In the genomic region with DNA sequence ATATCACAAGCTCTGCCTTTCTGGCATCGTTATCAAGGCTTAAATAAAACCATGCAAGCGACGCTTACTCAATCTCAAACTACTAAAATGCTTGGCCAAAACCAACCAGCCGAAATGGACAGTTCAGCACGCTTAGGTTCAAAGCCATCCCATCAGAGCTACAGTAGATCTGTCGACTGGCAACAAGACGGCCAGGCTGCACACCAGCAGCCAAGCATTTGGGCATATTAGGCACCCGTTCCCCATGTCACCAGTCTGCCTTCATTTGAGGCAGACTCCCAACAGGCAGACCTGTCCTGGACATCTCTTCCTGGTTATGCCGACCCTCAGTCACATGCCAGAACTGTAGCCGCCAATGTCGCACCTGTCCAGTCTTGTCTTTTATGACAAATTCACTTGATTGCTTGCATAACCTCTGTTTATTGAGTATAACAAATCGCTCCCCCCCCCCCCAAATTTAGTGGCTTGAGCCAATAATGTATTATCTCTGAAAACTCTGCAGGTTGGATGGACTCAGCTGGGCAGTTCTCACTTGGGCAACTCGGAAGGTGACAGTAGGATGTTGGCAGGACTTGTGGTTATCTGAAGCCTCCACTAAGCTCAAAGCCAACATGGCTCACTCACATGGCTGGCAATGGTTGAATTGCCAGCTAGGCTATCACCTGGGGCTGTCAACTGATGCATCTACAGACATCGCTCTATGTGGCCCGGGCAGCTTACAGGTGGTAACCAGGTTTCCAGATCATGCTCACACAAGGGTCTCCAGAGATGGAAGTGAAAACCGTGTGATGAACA, we compare ENCODE assay signal across 19 mouse cellular contexts.
"Had no signal": no experiment of that assay in that cellular context is flagged by ENCODE, and none has a peak within 500 bp of the region (broad histone marks: within the 10 kb centered on the region; RNA-seq: fewer than 3 reads in every experiment).

No protein-coding gene starts in this region.

- H3K4me3 ChIP-seq: midbrain, embryonic 10.5 days; midbrain, embryonic 13.5 days; myocyte; neural tube, embryonic 13.5 days; neural tube, embryonic 15.5 days; stomach, embryonic 15.5 days had no signal

- H3K9me3 ChIP-seq: midbrain, embryonic 10.5 days; neural tube, embryonic 13.5 days; neural tube, embryonic 15.5 days; stomach, embryonic 15.5 days had no signal

- H3K27me3 ChIP-seq: midbrain, embryonic 13.5 days; neural tube, embryonic 13.5 days; neural tube, embryonic 15.5 days; stomach, embryonic 15.5 days had no signal

- ATAC-seq: midbrain, embryonic 13.5 days; midbrain, embryonic 16.5 days had no signal

- H3K9ac ChIP-seq: liver, embryonic 14.5 days; lung, embryonic 14.5 days; midbrain, embryonic 13.5 days; neural tube, embryonic 13.5 days; neural tube, embryonic 15.5 days; stomach, embryonic 15.5 days had no signal

- H3K4me1 ChIP-seq: midbrain, embryonic 10.5 days; stomach, embryonic 15.5 days had no signal

- H3K36me3 ChIP-seq: midbrain, embryonic 10.5 days; midbrain, embryonic 13.5 days; neural tube, embryonic 13.5 days; neural tube, embryonic 15.5 days; stomach, embryonic 15.5 days had no signal

- DNase-seq: lung, adult 18-20 months; lung, embryonic 14.5 days; lung, postnatal 10 days; lung, postnatal 4 days; retina, postnatal 1 day; right cerebral cortex, adult 18-20 months; right cerebral cortex, postnatal 25 days; right cerebral cortex, postnatal 4 days; thymus, adult 2 months; thymus, postnatal 36 days had no signal

- H3K27ac ChIP-seq: liver, embryonic 14.5 days; midbrain, embryonic 10.5 days; midbrain, embryonic 13.5 days; neural tube, embryonic 13.5 days; neural tube, embryonic 15.5 days; stomach, embryonic 15.5 days; stomach, postnatal 0 days had no signal

- H3K4me2 ChIP-seq: lung, embryonic 14.5 days; midbrain, embryonic 13.5 days; neural tube, embryonic 13.5 days; neural tube, embryonic 15.5 days; stomach, embryonic 15.5 days had no signal
